Mouse (Mus musculus): ENCODE measurements at regions not wholly inside any gene's neighbourhood (a gene's known extent, or its start where the extent isn't known, plus 50 kb on each side); places are given as distances from the start of the nearest gene placed in this dataset.

DNA sequence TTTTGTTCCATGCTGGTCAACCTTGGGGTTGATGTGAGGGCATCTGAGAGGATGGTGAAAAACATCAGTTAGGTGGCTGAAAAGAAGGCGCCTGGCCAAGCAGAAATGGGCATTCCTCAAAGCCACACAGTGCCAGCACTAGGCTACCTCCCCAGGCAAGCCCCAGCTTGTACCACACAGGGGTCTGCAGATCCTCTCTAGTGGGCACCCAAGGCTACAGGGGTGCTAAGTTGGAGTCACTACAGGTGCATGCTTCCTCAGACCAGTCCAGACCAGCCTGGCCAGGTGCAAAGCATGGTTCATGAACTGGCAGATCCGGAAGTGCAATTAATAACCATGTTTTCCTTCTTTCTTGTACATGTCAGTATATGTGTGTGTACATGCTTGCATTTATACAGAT lies 137.1 kb downstream of the Plekhb2 start:
- H3K9ac ChIP-seq (ENCODE audit: low read depth, low read length) = no peak overlapping the region
- H3K4me1 ChIP-seq (ENCODE audit: control insufficient read depth, insufficient read depth, low read length) = no peaks in the 10 kb centered on the region
- H3K27me3 ChIP-seq (ENCODE audit: control insufficient read depth, insufficient read depth, low read length) = no peaks in the 10 kb centered on the region
- no peaks in the 10 kb centered on the region for H3K9me3 ChIP-seq (ENCODE audit: control insufficient read depth, low read length)
- WGBS = 89% methylated on average over 2 of the region's 2 CpGs
- ATAC-seq (ENCODE audit: low FRiP score, low TSS enrichment) = no peak
- no peak overlapping the region for H3K4me3 ChIP-seq (ENCODE audit: low read length)
- no peak overlapping the region for H3K4me2 ChIP-seq (replicated peaks; ENCODE audit: low read depth, low read length)
- H3K27ac ChIP-seq (ENCODE audit: low read depth, low read length) = no peak overlapping the region
- H3K36me3 ChIP-seq (ENCODE audit: control insufficient read depth, insufficient read depth, low read length) = no peaks in the 10 kb centered on the region

DNA sequence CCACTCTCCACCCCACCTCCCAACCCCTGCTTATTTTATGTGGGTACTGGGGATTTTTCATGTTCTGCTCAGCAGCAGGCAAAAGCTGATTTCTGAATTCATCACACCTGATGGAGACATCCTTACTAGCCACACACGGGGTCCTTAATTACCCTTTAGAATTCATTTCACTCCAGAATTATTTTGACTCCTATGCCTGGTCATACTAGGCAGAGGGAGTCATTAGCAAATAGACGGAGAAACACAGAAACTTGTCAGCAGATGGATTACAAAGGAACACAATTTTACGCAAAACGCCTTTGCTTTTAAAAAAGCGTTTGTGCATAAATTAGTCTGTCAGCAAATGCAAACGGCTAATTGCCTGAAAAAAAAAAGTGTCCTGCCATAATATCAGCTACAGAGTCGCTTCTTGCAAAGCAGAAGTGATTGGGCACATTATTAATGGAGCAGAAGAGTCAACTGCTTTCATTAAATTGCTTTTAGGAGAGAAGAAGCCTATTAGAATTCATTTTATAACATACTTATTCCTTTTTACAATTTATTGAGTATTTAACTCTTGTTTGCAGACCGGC lies 138.0 kb downstream of the Plekhb2 start:
- Histone ChIP-seq H3K4me2 (replicated peaks; ENCODE audit: low read depth, low read length) (no peak overlapping the region), H3K27ac (ENCODE audit: low read depth, low read length) (no peak overlapping the region), H3K4me3 (ENCODE audit: low read length) (no peak overlapping the region), H3K27me3 (ENCODE audit: control insufficient read depth, insufficient read depth, low read length) (no peaks in the 10 kb centered on the region), H3K4me1 (ENCODE audit: control insufficient read depth, insufficient read depth, low read length) (no peaks in the 10 kb centered on the region), H3K9me3 (ENCODE audit: control insufficient read depth, low read length) (no peaks in the 10 kb centered on the region), H3K9ac (ENCODE audit: low read depth, low read length) (no peak overlapping the region), H3K36me3 (ENCODE audit: control insufficient read depth, insufficient read depth, low read length) (no peaks in the 10 kb centered on the region)
- WGBS = 72% methylated on average over 8 of the region's 8 CpGs
- no peak for ATAC-seq (ENCODE audit: low FRiP score, low TSS enrichment)

DNA sequence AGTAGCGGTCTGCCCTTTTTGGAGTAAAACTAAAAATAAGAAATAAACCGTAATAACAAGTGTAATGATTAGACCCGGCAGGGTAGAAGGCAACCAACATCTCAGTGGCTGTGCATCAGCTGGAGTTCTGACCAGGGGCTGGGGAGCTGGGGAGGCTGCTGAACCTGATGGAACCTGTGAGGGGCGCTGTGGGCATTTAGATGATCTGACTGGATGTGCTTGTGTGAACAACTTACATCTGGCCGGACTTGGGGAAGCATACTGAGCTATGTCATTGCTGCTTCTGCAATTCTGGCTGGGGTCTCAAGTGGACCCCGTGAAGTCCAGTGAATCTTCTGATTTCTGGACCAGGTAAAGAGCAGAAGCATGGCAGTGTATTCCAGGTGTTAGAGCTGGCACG lies 138.4 kb downstream of the Plekhb2 start:
- H3K27me3 ChIP-seq (ENCODE audit: control insufficient read depth, insufficient read depth, low read length) = no peaks in the 10 kb centered on the region
- no peak overlapping the region for H3K9ac ChIP-seq (ENCODE audit: low read depth, low read length)
- ATAC-seq (ENCODE audit: low FRiP score, low TSS enrichment) = no peak
- 88% methylated on average over 7 of the region's 7 CpGs for WGBS
- no peaks in the 10 kb centered on the region for H3K9me3 ChIP-seq (ENCODE audit: control insufficient read depth, low read length)
- no peak overlapping the region for H3K4me2 ChIP-seq (replicated peaks; ENCODE audit: low read depth, low read length)
- no peaks in the 10 kb centered on the region for H3K4me1 ChIP-seq (ENCODE audit: control insufficient read depth, insufficient read depth, low read length)
- H3K36me3 ChIP-seq (ENCODE audit: control insufficient read depth, insufficient read depth, low read length) = no peaks in the 10 kb centered on the region
- H3K4me3 ChIP-seq (ENCODE audit: low read length) = no peak overlapping the region
- H3K27ac ChIP-seq (ENCODE audit: low read depth, low read length) = no peak overlapping the region

DNA sequence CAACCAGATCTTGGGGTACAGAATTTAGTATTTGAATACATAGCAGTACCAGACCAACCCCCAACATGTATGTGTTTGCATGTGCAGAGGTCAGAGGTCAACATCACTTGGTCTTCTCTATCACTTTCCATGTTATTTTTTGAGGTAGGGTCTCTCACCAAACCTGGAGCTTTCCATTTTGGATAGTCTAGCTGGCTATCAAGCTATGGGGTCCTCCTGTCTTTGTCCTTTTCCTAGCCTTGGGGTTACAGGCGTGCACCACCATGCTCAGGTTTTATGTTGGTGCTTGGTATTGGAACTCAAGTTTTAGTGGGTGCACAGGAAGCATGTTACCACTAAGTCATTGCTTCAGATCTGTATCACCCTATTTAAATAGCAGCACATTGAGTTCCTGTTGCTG lies 151.0 kb downstream of the Plekhb2 start:
- Histone ChIP-seq H3K9me3 (ENCODE audit: control insufficient read depth, low read length) (no peaks in the 10 kb centered on the region), H3K9ac (ENCODE audit: low read depth, low read length) (no peak overlapping the region), H3K4me2 (replicated peaks; ENCODE audit: low read depth, low read length) (no peak overlapping the region), H3K27ac (ENCODE audit: low read depth, low read length) (no peak overlapping the region), H3K36me3 (ENCODE audit: control insufficient read depth, insufficient read depth, low read length) (no peaks in the 10 kb centered on the region), H3K27me3 (ENCODE audit: control insufficient read depth, insufficient read depth, low read length) (no peaks in the 10 kb centered on the region), H3K4me3 (ENCODE audit: low read length) (no peak overlapping the region), H3K4me1 (ENCODE audit: control insufficient read depth, insufficient read depth, low read length) (no peaks in the 10 kb centered on the region)
- no peak for ATAC-seq (ENCODE audit: low FRiP score, low TSS enrichment)
- WGBS = 94% methylated on average over 1 of the region's 1 CpGs

DNA sequence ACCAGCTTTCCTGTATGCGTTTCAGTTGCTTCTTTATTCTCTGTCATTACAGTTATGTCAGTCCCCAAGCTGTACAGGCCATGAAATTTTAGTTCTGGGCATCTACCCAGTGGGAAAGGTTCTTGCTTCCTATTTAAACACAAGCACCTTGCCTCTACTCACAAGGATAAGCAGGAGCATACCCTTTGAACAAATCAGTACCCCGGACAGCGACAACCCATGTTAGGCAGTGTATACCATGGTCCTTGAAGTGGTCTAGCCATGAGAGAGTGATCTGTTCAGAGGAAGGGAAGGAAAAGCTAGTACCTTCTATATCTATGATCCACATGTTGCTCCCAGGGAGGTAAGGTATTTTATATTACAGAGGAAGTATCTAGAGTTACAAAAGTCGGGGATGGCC lies 167.7 kb downstream of the Plekhb2 start:
- ATAC-seq (ENCODE audit: low FRiP score, low TSS enrichment) = no peak
- Histone ChIP-seq H3K27ac (ENCODE audit: low read depth, low read length) (no peak overlapping the region), H3K4me1 (ENCODE audit: control insufficient read depth, insufficient read depth, low read length) (no peaks in the 10 kb centered on the region), H3K9me3 (ENCODE audit: control insufficient read depth, low read length) (no peaks in the 10 kb centered on the region), H3K27me3 (ENCODE audit: control insufficient read depth, insufficient read depth, low read length) (no peaks in the 10 kb centered on the region), H3K36me3 (ENCODE audit: control insufficient read depth, insufficient read depth, low read length) (no peaks in the 10 kb centered on the region), H3K4me3 (ENCODE audit: low read length) (no peak overlapping the region), H3K9ac (ENCODE audit: low read depth, low read length) (no peak overlapping the region), H3K4me2 (replicated peaks; ENCODE audit: low read depth, low read length) (no peak overlapping the region)
- WGBS = 70% methylated on average over 4 of the region's 4 CpGs

DNA sequence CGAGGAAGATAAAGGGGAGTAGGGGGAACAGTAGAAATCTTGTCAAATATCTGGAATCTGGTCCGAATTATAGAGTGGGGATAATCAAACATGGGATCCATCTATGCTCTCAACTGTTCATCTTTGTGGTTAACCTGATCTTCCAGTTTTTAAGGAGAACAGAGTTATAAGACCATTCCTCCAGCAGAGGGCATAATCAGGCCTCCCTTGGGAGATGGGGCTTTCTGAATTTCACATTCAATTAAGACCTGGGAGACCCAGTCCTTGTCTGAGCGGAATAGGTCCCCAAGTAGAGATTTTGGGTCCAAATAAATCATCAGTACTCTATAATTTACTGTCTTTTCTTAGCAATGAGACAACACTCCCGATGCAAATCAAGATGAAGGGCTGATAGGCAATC lies 182.8 kb downstream of the Plekhb2 start:
- H3K4me1 ChIP-seq (ENCODE audit: control insufficient read depth, insufficient read depth, low read length) = no peaks in the 10 kb centered on the region
- H3K27me3 ChIP-seq (ENCODE audit: control insufficient read depth, insufficient read depth, low read length) = no peaks in the 10 kb centered on the region
- H3K27ac ChIP-seq (ENCODE audit: low read depth, low read length) = no peak overlapping the region
- no peak for ATAC-seq (ENCODE audit: low FRiP score, low TSS enrichment)
- no peaks in the 10 kb centered on the region for H3K36me3 ChIP-seq (ENCODE audit: control insufficient read depth, insufficient read depth, low read length)
- no peak overlapping the region for H3K4me3 ChIP-seq (ENCODE audit: low read length)
- no peaks in the 10 kb centered on the region for H3K9me3 ChIP-seq (ENCODE audit: control insufficient read depth, low read length)
- 61% methylated on average over 4 of the region's 4 CpGs for WGBS
- no peak overlapping the region for H3K4me2 ChIP-seq (replicated peaks; ENCODE audit: low read depth, low read length)
- H3K9ac ChIP-seq (ENCODE audit: low read depth, low read length) = no peak overlapping the region

DNA sequence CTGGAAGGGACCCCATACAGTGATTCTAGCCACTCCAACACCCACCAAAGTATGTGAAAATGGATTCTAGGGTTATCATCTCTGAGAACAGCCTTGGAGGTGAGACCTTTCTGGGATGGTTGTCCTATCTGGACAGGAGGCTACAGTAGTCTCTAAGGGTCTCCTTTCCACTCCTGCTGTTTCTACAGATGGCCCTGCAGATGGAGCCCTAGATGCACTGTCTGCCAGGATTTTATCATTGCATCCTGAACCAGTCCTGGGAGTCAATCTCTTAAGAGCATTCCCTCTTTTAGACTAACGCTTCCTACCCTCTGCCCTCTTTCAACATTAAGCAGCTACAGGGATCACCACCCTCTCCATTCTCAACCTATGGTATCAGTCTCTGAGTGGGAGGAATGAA lies 223.0 kb downstream of the Plekhb2 start:
- 70% methylated on average over 1 of the region's 1 CpGs for WGBS
- Histone ChIP-seq H3K27me3 (ENCODE audit: control insufficient read depth, insufficient read depth, low read length) (no peaks in the 10 kb centered on the region), H3K4me3 (ENCODE audit: low read length) (no peak overlapping the region), H3K9ac (ENCODE audit: low read depth, low read length) (no peak overlapping the region), H3K9me3 (ENCODE audit: control insufficient read depth, low read length) (no peaks in the 10 kb centered on the region), H3K4me1 (ENCODE audit: control insufficient read depth, insufficient read depth, low read length) (no peaks in the 10 kb centered on the region), H3K4me2 (replicated peaks; ENCODE audit: low read depth, low read length) (no peak overlapping the region), H3K27ac (ENCODE audit: low read depth, low read length) (no peak overlapping the region), H3K36me3 (ENCODE audit: control insufficient read depth, insufficient read depth, low read length) (no peaks in the 10 kb centered on the region)
- no peak for ATAC-seq (ENCODE audit: low FRiP score, low TSS enrichment)

DNA sequence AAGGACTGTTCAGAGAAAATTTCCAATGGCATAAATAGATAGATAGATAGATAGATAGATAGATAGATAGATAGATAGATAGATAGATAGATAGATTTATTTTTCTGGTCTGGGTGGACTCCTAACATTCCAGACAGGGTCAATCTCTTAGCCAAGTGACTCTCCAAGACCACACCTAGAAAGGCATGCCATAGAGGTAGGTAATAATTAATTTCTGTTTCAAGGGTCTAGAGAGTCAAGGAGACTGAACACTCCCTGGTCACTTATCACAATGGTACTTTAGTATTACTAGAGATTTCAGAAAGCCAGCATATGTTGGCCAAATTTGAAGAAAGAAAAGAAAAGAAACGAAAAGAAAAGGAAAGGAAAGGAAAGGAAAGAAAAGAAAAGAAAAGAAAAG lies 245.1 kb downstream of the Plekhb2 start:
- no peak overlapping the region for H3K9ac ChIP-seq (ENCODE audit: low read depth, low read length)
- no peak for ATAC-seq (ENCODE audit: low FRiP score, low TSS enrichment)

DNA sequence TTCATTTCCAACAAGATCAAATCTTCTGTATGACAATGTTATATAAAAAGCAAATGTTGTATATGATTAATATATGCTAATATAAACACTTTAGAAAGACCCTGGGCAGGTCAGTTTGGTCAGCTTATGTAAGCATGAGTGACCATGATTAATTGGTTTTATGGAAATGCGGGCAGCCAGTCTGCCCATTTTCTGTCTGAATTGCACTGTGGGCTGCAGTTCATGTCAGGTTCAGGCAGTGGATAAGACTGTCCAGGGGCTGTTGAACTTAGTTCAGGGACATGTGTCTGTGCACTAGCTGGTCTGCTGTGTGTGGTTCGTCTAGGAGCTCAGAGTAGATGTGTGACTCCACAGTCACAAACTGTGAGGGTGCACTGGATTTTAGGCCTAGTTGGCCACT lies 246.0 kb downstream of the Plekhb2 start:
- WGBS = 50% methylated on average over 2 of the region's 2 CpGs
- no peak for ATAC-seq (ENCODE audit: low FRiP score, low TSS enrichment)

More for the DNA sequence above, 245.1 kb downstream of the Plekhb2 start:
- Histone ChIP-seq H3K27ac (ENCODE audit: low read depth, low read length) (no peak overlapping the region), H3K36me3 (ENCODE audit: control insufficient read depth, insufficient read depth, low read length) (no peaks in the 10 kb centered on the region), H3K4me3 (ENCODE audit: low read length) (no peak overlapping the region), H3K4me2 (replicated peaks; ENCODE audit: low read depth, low read length) (no peak overlapping the region), H3K4me1 (ENCODE audit: control insufficient read depth, insufficient read depth, low read length) (no peaks in the 10 kb centered on the region), H3K27me3 (ENCODE audit: control insufficient read depth, insufficient read depth, low read length) (no peaks in the 10 kb centered on the region), H3K9me3 (ENCODE audit: control insufficient read depth, low read length) (no peaks in the 10 kb centered on the region)
- 64% methylated on average over 1 of the region's 1 CpGs for WGBS

More for the DNA sequence above, 246.0 kb downstream of the Plekhb2 start:
- no peaks in the 10 kb centered on the region for H3K36me3 ChIP-seq (ENCODE audit: control insufficient read depth, insufficient read depth, low read length)
- H3K4me3 ChIP-seq (ENCODE audit: low read length) = no peak overlapping the region
- no peak overlapping the region for H3K27ac ChIP-seq (ENCODE audit: low read depth, low read length)
- H3K4me1 ChIP-seq (ENCODE audit: control insufficient read depth, insufficient read depth, low read length) = no peaks in the 10 kb centered on the region
- H3K9ac ChIP-seq (ENCODE audit: low read depth, low read length) = no peak overlapping the region
- no peaks in the 10 kb centered on the region for H3K9me3 ChIP-seq (ENCODE audit: control insufficient read depth, low read length)
- no peak overlapping the region for H3K4me2 ChIP-seq (replicated peaks; ENCODE audit: low read depth, low read length)
- H3K27me3 ChIP-seq (ENCODE audit: control insufficient read depth, insufficient read depth, low read length) = no peaks in the 10 kb centered on the region
